Mouse (Mus musculus) embryo, embryonic 10 days (tissue): ENCODE results near the gene Midn.
A peak's percentile ranks its signal among the peaks of the same experiment; 100 is the strongest.

ENCODE experiments used
- DNase-seq: peaks from one replicate; pipeline ENCODE4 v3.0.0-alpha.2; 2015; ENCODE audit warnings: low spot score

Midn gene

DNA sequence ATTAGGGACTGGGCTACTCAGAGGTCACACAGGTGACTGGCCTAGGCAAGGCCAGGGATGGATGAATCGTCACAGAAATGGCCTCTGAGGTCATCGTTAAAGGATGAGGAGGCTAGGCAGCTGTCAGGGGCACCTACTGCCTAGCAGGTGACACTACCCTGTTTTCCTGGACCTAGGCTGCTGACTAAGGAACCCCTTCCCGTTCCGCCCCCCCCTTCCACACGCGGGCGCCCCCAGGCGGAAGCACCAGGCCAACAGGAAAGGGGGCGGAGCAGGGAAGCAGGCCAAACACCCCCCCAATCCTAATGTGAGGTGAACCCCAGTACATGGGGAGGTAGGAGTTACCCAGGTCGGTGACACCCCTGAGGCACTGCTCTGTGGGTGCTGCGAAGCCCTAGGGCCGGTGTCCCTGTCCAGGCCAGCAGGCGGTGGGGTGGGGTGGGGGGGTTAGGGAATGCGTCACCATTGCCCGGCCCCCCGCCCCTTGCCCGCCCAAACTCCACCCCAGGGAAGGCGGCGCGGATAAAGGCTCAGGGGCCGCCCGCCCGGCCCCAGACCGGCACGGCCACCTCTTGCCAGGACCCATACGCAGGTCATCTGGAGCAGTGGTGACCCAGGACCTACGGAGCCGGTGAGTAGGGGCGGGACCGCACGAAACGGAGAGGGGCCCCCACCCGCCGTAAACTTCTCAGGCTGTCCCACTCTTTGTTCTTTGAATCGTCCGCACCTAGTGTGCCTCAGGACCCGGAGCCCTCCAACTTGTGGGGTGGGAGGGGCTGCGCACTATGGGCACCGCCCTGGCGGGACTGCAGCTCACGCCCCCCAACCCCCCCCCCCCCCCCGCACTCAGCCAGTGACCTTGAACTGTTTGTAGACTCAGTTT, at the start of gene Midn:
TSS of gene Midn (plus strand) at position 554 of the 883 bp plus-strand sequence.
- peak; percentile 79 for DNase-seq

DNA sequence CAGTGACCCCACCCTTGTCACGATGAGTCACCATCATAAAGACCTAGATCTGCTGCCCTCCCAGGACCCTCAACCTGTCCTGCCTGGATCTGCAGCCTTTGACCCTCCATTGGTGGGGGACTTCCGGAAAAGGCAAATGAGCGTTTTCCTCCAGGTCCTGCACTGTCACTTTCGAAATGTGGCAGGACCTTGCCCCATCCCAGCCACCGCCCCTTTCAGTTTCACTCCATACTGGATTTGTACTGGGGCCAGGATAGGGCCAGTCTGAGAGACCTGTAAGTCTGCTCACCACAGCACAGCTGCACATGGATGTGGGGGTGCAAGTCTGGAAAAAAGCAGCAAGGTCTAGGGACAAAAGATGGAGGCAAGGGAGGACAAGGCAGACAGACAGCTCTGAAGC, 49.4 kb upstream of the Midn start:
- no peak for DNase-seq

DNA sequence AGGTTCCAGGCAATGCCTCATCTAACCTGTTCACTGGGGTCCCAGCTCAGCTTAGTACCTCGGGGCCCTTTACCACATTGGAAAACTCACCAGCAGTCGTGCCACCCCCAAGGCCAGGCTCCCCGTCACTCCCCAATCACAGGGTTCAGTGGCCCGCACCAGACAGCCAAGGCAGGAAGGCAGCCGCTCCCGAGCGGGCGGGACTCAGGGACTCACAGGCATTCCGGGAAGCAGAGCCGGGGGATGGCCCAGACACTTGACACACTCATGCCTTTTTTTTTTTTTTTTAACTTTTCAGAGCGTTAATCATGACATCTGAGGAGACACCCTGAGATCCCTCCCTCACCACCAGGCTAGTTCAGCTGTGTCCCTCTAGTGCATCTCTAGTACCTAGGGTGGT, 47.1 kb upstream of the Midn start:
- no peak for DNase-seq

DNA sequence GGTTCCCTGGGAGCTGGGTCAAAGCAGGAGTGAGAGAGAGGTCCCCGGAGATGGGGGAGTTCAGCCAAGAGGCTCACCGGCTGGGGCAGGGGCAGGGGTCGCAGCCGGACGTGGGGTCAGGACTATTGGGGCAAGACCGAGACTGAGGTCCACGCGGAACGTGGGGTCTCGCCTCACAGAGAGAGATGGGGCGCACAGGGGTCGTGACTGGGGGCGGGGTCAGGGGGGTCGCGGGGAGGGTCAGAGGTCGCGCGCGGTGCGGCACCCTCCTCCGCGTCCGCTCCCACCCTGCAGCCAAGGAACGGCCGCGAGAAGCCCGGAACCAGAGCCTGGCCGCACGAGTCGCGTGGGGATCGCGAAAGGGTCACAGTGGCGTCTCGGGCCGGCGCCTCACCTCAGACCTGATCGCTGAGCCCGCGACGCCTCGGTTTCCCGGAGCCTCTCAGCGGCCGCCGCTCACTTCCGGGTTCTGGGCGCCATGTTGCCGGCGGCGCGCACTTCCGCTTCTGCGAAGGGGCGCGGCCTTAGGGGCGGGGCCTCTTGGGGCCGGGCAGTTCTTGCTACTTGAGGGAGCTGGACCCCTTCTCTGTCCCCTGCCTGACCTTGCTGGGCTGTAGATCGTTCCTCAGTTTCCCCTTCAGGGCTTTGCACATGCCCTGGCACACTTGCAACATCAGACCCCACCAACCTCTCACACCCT, 45.7 kb upstream of the Midn start:
- DNase-seq = peak; percentile 93

DNA sequence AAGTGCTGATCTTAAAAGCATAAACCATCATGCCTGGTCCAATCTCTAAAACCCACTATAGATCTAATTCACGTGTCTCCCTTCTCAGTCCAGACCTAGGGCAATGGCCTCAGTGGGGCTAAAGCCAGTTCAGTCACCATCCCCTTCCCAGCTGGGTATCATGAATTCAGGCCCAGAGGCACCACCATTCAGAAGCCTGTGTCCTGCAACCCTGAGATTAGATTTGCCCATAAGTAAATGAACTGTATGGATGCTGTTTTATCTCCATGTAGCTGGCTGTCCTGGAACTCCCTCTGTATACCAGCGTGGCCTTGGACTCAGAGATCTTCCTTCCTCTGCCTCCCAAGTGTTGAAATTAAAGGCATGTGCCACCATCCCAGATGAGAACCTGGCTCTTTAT, 45.0 kb upstream of the Midn start:
- DNase-seq = no peak

DNA sequence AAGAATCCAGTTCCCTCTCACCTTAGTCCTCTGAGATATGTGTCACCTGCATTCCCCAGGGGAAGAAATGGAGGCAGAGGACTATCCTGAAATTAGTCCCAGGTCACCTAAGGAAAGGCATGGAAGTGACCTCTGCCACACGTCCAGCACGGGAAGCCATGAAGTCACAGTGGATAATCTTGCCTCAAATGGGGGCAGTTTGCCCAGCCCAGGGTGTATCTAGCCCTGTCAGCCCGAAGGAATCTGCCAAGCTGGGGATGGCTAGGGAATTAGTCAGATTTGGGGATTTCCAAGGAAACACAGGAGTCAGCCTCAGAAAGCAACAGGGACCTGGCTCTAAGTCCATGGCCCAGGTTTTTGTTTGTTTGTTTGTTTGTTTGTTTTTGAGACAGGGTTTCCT, 43.9 kb upstream of the Midn start:
- DNase-seq = no peak

DNA sequence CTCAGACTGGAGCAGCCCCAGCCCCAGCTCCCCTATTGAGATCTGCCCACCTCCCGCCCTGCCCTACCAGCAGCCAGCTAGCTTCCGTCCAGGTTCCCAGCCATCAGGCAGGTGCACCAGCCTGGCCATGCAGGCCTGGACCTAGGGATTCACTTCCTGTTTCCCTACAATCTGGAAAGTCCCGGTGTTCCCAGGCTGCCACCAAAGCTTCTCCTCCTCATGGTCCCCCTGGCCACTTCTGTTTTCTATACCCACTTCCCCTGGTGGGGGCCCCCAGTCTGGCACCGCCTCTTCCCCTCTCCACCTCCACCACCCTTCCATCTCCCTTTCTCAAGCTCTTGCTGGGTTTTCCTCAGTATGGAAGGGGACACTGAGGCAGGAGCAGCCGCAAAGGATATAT, 42.6 kb upstream of the Midn start, which contains the start of gene Sbno2:
TSS of gene Sbno2 (minus strand) at position 112 of the 400 bp plus-strand sequence.
- DNase-seq = no peak

DNA sequence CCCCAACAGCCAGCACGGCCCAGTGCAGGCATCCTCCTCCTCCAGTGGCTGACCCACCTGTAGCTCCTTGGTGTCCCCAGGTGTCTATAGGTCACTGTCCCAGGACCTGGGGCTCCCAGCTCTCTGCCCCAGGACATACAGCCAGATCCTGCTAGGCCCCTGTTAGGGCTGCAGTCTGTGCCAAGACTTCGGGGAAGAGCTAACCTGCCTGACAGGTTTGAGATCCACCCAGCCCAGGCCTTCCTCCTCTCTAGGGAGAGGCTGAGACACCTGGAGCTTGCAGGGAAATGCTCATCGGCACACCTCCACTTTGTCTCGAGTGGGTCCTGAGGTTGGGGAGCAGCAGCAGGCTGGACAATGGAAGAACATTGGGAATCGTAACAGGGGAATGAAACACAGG, 42.1 kb upstream of the Midn start:
- no peak for DNase-seq

DNA sequence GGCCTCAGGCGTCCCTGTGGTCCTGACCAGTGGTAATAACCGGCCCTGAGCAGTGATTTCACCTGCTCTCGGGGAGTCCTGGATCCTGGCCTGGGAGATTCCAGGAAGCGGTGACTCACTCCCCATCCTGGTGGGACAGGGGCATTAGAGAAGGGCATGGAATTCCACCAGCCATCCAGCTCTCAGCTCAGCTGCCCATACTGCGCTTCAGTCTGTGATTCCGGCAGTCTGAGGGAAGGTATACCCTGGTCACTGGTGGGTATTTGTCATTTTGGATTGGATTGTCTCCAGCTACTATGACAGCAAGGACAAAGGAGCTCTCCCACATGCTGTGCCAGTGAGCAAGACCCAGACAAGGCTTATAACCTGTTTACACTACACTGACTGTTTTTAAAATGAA, 40.4 kb upstream of the Midn start:
- DNase-seq = no peak

DNA sequence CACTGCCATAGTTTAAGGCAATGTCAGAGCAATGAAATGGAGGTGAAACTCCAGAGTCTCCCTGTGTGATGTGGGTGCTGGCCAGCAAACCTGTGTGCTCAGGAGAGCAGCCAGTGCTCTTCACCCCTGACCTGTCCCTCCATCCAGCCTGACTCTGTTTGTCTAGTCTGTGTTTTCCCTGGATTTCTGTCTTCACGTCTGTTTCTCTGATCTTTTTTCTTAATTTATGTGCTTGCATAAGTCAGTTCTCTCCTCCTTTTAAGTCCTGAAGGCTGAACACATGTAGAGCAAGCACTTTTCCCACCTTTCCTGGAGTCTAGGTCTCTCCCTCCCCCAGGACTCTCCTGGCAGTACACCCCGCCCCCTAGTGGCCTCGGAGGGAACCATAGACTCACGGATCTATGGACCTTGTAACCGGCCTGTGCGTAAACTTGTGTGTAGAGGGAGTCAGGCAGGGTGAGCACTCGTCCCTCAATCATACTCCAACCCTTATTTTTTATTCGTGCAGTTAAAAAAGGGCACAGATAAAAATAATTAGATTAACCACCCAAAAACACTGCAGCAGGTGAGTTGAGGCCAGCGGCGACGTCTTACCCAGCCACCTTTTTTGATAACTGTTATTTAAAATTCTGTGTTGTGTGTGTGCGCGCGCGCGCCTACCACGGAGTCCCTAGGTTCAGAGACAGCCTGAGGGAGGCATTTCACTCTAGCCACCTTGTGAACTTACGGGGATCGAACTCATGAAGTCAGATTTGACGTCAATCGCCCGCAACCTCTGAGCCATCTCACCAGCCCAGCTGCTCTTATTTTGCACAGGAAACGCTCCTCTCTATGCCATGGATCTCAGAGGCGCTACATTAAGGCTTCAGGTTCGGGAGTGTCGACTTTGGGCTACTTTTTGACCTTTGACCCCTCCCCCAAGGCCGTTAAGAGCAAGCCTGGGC, 33.5 kb upstream of the Midn start:
- DNase-seq = peak; percentile 96

DNA sequence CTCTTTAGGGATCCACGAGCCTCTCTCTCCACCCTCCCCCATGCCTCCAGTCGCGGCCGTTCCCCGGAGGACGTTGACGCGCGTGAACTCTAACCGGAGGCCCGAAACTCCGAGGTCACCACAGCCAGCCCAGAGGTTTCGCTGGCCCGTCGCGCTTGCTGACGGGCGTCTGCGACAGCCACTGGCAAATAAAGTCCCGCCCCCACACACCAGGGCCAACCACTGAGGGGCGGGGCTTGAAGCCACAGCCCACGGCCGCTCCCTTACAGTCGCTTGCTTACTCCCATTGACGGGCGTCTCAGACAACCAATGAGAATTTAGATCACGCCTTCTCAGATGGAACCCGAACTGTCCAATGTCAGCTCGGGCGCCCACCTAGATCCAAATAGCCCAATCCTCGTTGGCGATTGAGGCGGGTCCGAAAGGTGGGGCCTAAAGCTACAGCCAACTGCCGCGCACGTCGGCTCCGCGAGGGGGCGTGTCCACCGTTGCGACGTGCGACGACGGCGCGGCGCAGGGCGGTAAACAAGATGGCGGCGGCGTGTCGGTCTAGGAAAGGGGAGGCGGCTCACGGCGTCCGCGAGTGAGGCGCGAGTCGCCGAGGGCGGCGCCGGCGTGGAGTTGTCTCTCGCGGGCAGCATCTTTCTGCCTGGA, 32.7 kb upstream of the Midn start, which contains the start of gene Stk11:
TSS of gene Stk11 (plus strand) at position 514 of the 654 bp plus-strand sequence.
- DNase-seq = peak; percentile 100

DNA sequence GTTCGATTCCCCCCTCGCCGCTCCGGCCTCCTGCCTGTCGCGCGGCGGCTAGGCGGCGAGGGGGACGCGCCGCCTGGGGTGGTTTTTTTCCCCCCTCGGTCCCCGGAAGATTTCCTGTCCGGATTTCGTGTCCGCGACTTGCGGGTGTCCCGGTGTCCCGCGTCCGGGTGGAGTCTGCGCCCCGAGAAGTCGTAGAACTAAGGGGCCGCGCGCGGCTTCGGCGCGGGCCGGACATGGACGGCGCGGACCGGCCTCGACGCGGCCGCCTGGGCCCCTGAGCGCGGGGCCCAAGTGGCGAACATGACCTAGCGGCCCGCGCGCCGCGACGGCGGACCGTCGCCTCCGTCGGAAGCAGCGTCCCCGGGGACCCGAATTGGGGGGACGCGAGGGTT, 32.1 kb upstream of the Midn start:
- DNase-seq = no peak

DNA sequence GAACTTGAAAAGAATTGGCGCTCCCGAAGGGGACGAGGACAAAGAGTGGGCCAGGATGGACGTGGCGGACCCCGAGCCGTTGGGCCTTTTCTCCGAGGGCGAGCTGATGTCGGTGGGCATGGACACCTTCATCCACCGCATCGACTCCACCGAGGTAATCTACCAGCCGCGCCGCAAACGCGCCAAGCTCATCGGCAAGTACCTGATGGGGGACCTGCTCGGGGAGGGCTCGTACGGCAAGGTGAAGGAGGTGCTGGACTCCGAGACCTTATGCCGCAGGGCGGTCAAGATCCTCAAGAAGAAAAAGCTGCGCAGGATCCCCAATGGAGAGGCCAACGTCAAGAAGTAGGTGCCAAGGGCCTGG, 31.5 kb upstream of the Midn start:
- no peak for DNase-seq

DNA sequence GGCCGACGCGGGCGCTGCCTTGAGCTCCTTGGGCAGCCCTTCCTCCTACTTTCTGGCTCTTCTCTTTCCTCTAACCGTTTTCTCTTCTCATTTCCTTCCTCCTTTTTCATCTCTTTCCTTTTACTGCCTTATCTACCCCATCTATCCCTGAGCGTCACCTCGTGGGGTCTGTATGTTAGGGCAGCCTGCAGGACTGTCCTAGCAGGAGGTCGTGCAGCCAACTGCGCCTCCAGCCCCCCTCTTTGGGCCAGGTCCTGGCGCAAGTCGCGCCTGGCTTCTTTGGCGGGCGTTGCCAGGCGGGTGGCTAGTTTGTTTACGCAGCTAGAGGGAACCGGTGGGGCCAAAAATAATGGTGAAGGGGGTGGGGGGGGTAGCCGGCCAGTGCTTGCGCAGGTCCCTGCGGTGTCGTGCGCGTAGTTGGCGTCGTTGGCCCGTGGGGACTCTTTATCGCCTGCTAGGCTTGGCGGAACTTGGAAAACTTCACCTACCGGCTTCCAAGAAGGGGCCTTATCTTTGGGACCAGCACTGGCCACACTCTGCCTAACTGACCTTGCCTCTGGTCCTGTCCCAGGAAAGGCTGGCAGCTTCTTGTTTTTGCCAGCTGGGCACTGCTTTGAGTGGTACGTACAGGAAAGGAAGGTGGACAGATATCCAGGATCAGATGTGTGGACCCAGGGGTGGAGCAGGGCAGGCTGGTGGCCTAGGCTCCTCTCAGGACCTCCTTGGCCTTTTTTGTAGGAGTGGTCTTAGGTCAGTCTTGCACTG, 31.0 kb upstream of the Midn start:
- DNase-seq = no peak

DNA sequence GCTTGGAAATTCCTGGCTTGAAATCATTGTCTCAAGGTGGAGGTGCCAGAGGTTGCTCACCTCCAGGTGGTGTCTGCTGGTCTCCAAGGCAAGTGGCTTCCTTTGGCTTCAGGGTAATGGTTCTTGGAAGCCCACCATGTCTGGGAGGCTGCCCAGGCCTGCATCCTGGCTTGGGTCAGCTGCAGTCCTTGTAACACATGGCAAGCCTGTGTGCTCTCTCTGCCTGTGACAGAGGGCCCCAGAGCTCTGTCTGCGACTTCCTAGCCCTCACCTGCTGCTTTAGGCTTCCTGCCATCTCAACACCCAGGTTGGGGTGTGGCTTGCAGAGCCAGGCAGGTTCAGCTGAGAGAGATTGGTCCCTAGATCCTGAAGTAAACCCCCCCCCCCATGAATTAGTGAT, 30.3 kb upstream of the Midn start:
- no peak for DNase-seq

DNA sequence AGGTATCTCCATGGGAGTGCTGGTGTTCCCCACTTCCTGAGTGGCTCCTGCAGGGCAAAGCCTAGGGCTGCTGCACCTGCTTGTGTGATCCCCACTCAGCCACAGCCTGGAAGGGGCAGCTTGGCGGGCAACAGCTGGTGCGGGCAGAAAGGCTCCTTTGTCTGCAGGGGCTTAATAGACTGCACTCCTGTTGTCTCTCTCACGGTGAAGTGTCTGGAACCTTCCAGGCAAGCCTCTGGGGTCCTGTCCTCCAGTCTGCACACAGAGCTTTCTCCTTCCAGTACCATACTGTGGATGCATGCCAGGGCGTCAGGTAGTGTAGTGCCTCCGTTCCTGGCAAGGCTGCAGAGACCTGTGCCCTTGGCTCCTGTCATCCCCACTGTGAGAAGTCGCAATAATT, 29.5 kb upstream of the Midn start:
- DNase-seq = no peak

DNA sequence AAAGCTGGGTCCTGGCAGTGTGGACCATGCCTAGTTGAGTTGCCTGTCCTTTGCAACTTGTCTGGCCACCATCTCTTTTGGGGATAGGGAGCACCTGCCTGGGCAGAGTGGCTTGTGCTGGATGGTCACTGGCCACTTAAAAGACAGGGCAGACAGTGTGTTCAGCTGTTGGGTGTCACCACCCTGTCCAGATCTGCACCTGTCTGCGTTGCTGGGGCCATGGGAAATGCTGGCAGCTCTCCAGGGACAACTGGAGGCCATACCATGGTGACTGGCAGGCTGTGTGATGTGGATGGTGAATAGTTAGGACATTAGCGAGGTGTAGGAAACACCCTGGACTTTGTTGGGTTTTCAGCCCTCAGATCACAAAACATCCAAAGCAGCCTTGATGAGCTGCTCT, 27.9 kb upstream of the Midn start:
- no peak for DNase-seq

DNA sequence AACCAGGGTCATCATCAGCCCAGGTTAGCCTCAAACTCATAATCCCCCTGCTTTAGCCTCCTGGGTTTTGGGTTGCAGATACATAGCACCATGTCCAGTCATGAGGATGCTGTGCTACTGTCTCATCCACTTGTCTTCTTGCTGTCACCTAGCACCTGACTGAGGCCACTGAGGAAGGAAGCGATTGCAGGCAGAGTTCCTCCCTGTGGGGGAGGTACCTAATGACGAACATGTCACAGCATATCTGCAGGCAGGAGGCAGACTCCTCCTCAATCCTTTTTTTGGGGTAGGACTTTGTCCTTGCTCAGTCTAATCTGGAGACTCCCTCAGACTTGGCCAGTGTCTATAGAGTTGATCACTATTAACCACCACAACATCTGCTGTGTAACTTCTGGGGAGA, 26.4 kb upstream of the Midn start:
- DNase-seq = no peak

DNA sequence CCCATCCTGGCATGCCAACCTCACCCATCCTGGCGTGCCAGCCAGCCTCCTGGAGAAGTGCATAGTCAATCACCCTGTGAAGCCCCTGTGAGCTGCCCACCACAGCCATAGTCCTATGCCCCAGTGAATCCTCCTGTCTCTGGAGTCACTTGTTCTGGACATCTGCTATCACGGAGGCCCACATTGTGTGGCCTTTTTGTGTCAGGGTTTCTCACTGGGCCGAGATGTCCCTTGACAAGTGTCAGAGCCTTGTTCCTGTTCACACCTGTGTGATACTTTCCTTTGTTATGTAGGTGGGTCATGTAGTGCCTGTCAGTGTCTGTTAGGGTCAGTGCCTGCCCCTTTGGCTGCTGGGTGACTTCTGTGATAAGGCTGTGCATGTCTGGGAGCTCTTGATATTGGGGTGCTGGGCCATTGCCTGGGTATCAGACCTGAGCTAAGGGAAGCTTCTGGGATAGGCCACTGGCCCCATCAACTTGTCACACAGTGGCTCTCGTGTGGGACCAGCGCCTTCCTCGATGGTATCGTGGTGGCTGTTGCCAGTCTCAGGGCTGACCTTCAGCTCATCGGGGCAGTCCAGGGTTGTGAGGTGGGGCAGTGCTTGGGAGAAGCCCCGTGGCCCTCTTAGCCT, 24.0 kb upstream of the Midn start:
- DNase-seq = no peak

DNA sequence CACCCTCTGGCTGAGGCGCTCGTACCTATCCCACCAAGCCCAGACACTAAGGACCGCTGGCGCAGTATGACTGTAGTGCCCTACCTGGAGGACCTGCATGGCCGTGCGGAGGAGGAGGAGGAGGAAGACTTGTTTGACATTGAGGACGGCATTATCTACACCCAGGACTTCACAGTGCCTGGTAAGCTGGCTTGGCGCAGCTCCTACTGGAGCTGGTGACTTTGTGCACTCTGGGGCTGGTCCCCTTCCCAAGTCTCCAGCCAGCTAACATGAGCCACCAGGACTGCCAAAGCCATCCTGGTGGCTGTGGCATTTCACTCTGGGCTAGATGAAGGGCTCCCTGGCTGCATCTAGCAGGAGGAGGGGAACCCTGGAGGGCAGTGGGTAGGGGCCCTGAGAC, 20.2 kb upstream of the Midn start:
- no peak for DNase-seq

DNA sequence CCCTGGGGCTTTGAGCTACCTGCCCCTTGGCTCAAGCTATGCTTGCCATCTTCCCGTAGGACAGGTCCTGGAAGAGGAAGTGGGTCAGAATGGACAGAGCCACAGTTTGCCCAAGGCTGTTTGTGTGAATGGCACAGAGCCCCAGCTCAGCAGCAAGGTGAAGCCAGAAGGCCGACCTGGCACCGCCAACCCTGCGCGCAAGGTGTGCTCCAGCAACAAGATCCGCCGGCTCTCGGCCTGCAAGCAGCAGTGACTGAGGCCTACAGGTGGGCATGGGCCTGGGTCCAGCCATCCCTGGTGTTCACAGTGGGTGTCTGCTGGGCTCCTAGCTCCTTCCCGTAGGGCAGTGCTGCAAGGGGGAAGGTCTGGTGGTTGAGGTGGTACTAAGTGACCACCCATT, 18.2 kb upstream of the Midn start:
- DNase-seq = no peak
